Mouse (Mus musculus) E14TG2a.4 (cell line): ENCODE data around the gene Cd24a.

Experiments
- CTCF ChIP-seq: conservative IDR thresholded peaks from 2 replicates; pipeline ENCODE4 v1.5.1; 2014; ENCODE audit warnings: low read length
- POU5F1 ChIP-seq: IDR thresholded peaks from 2 replicates; pipeline ENCODE4 v1.6.1; 2014; ENCODE audit warnings: low read length, borderline replicate concordance

- TF ChIP-seq CTCF = no peak
- no peak for TF ChIP-seq POU5F1
Measured at GRCm38 (mm10) chr10:43609507-43609906, 31.4 kb downstream of the Cd24a start.
